Mouse (Mus musculus): ENCODE data around the gene Tcp11.
A peak's percentile ranks its signal among the peaks of the same experiment; 100 is the strongest.

Gene Tcp11

GRCm38 (mm10) chr17:28036813-28037756, 43.4 kb downstream of the Tcp11 start:
- ATAC-seq (ENCODE audit: low TSS enrichment), result peak; percentile 15; the same call in 1 of the 2 replicates

DNA sequence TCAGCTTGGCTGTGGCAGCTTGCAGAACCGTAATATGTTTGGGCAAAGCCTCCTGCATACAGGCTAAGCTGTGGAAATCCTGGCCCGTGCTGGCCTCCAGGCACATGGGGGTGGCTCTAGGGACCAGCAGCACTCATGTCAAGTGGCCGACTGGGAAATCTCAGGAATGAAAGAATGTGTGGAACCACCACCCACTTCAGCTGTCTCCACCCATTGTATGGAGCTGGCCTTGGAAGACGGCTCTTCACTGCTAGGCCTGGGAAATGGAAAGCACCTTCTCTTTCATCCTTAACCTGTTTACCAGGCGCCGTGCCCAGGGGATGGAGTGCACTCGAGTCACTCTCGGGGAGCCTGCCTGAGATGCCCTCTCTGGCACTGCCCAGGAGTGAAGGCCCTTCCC, 45.5 kb downstream of the Tcp11 start:
- ATAC-seq (ENCODE audit: low TSS enrichment), result no peak

DNA sequence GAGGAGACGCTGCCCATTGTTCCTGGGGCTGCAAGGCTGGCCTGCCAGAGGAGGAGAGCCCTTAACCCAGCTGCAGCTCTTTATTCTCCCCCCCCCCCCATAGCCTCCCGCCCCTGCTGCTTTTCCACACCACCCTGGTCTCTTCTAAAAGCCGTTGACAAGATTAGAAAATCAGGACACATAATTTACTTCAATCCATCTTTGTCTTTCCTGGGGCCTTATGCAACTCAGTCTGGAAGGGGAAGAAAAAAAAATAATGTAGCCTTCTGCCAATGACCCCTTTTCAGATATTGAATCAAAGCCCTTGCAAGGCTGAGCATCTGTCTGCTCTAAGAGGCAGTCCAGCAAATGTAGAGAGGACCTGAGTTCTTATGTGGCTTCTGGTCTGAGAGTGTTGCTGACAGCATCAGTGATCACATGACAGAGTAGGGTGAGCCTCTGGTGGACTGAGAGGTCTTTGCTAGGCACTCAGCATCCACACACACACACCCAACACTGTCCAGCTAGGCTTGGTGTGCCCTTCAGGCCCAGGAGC, 47.3 kb downstream of the Tcp11 start:
- no peak for ATAC-seq (ENCODE audit: low TSS enrichment)

- ATAC-seq (ENCODE audit: low TSS enrichment), result no peak
Measured at GRCm38 (mm10) chr17:28032219-28032618, 48.2 kb downstream of the Tcp11 start.

- ATAC-seq (ENCODE audit: low TSS enrichment), result no peak
Measured at GRCm38 (mm10) chr17:28031281-28031941, 49.0 kb downstream of the Tcp11 start.

DNA sequence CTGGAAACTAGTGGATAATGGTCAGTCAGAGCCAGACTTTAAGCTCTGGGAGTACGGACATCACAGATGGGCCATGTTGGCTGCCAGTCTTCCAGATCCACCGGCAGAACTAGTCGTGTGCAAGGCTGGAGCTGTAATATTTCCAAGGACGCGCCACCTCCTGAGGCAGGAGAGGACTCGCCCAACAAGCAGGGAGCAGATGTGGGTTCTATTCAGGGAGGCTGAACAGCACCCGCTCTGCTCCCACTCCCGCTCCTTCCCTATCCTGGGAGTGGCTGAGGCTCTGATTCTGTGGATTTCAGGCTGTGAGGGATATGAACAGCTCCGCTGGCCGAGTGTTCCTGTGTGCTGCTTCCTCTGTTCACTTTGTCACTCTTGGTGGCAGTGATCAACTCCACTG, 50.0 kb downstream of the Tcp11 start:
- peak; percentile 89 for ATAC-seq (ENCODE audit: low TSS enrichment)

- no peak for ATAC-seq (ENCODE audit: low TSS enrichment)
Measured at GRCm38 (mm10) chr17:28029308-28029707, 51.1 kb downstream of the Tcp11 start.

GRCm38 (mm10) chr17:28028236-28028635, 52.2 kb downstream of the Tcp11 start:
- ATAC-seq (ENCODE audit: low TSS enrichment), result no peak

DNA sequence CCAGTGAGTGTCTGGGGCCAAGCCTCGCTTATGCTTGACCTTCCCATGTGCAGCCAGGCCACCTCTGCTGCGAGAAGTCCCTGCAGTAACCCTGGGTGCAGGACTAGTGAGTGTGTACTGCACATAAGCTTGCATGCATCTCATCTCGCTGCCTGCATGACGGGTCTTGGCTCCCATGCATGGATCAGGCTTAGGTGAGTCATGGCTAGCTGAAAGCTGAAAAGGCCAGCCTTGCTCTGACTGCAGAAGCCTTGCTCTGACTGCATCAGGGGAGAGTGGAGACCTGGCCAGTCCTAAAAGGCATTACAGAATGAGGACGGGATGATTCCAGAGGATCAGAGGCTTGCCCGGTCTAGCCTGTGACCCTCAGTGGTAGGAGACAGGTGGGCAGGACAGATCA, 53.2 kb downstream of the Tcp11 start:
- no peak for ATAC-seq (ENCODE audit: low TSS enrichment)

GRCm38 (mm10) chr17:28026111-28026872, 54.1 kb downstream of the Tcp11 start:
- ATAC-seq (ENCODE audit: low TSS enrichment), result no peak

DNA sequence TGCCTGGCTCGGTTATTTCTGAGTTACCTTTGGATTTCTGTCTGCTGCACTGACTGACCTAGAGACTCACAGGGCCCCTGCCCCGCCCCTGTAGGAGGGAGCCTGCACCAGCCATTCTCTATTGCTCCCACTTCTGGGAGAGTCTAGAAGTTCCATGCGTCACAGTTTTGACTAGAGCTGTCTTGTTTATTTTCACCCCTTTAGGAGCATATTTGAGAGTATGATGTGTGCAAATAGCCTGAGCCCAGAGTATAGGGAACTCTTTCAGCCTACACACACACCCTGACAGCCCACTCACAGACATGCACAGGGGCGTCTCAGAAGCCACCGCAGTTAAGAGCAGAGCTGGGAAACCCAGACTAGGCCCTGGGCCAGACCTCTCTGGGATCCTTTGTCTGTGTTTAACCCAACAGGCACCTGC, 54.9 kb downstream of the Tcp11 start:
- ATAC-seq (ENCODE audit: low TSS enrichment), result peak; percentile 25; the same call in 1 of the 2 replicates

GRCm38 (mm10) chr17:28022854-28023655, 57.4 kb downstream of the Tcp11 start:
- ATAC-seq (ENCODE audit: low TSS enrichment), result peak; percentile 49; the same call in 1 of the 2 replicates

- no peak for ATAC-seq (ENCODE audit: low TSS enrichment)
Measured at GRCm38 (mm10) chr17:28021911-28022310, 58.5 kb downstream of the Tcp11 start.

DNA sequence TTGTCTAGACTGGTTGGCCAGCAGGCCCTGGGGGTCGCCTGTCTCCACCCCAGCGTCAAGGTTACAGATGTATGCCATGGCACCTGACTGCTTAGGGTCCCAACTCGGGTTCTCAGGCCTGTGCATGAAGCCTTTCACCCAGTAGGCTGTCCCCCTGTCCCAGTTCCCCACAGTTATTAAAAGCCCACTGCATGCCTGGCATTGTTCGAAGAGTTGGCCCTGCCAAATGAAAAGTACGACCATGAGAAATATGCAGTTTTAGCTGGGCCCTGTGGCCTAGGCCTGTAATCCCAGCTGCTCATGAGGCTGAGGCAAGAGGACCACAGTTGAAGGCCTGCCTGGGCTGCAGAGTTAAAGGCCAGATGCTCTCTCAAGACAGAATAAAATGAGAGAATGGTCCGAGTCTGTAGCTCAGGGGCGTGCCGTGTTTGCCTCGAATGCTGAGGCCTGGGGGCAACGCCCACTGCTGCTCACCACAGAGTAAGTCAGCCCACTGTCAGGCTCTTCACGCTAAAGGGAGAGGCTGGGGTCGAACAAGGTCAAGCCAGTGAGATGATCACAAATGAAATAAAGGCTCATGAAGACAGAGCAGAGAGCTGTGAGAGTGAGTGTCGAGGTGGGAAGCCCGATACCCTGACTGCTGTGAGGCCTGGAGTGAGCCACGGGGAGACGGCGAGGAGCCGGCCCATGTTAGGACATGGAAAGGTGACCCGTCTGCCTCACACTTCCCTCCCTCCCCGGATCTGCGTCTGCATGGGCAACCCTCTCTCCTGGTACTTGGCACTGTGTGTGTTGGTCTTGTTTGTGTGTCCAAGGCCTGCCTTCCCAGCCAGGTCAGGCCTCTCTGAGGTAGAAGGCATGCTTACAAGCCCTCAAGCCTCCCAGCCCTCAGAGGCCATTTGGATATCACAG, 60.4 kb downstream of the Tcp11 start:
- ATAC-seq (ENCODE audit: low TSS enrichment), result no peak

- no peak for ATAC-seq (ENCODE audit: low TSS enrichment)
Measured at GRCm38 (mm10) chr17:28018776-28019175, 61.7 kb downstream of the Tcp11 start.

GRCm38 (mm10) chr17:28018344-28018743, 62.1 kb downstream of the Tcp11 start:
- no peak for ATAC-seq (ENCODE audit: low TSS enrichment)

Data from frontal cortex, adult (tissue).